Mouse (Mus musculus) intestine, postnatal 0 days (tissue): ENCODE data around the gene Scaf1. TPM values are rescaled to one million over a fixed set of nuclear protein-coding genes. Genes with fewer than 3 reads are reported as not detected.

Experiments
- ATAC-seq: fragments of 200-750 bp; cut with Nextera tagmentation; 2 replicates; pipeline ENCODE4 v1.8.0; 2017; ENCODE audit warnings: mild to moderate bottlenecking, moderate TSS enrichment, moderate library complexity
- H3K27ac ChIP-seq: fragments of 300-500 bp; sonication (generic); 2 replicates; pipeline ENCODE4 v1.5.1; 2014; ENCODE audit warnings: mild to moderate bottlenecking, low read depth, low read length, moderate library complexity
- H3K27me3 ChIP-seq: fragments of 300-500 bp; sonication (generic); replicated peaks from 2 replicates; pipeline ENCODE4 v1.6.1; 2014; ENCODE audit warnings: low read length, mixed read lengths; ENCODE audit not compliant: control insufficient read depth, insufficient read depth
- H3K36me3 ChIP-seq: fragments of 300-500 bp; sonication (generic); 2 replicates; pipeline ENCODE4 v1.6.1; 2014; ENCODE audit warnings: mild to moderate bottlenecking, moderate library complexity; ENCODE audit not compliant: control insufficient read depth, insufficient read depth
- H3K4me1 ChIP-seq: fragments of 300-500 bp; sonication (generic); replicated peaks from 2 replicates; pipeline ENCODE4 v1.6.1; 2014; ENCODE audit warnings: antibody characterized with exemption, low read length, mixed read lengths; ENCODE audit not compliant: control insufficient read depth, insufficient read depth
- H3K4me2 ChIP-seq: fragments of 300-500 bp; sonication (generic); replicated peaks from 2 replicates; pipeline ENCODE4 v1.6.1; 2014; ENCODE audit warnings: low read depth, mild to moderate bottlenecking, moderate library complexity
- H3K4me3 ChIP-seq: fragments of 300-500 bp; sonication (generic); 2 replicates; pipeline ENCODE4 v1.5.1; 2014; ENCODE audit warnings: low read depth, low read length
- H3K9ac ChIP-seq: fragments of 300-500 bp; sonication (generic); 2 replicates; pipeline ENCODE4 v1.6.1; 2014; ENCODE audit warnings: mild to moderate bottlenecking, low read depth, low read length
- H3K9me3 ChIP-seq: fragments of 300-500 bp; sonication (generic); 2 replicates; pipeline ENCODE4 v1.6.1; 2016; ENCODE audit warnings: mixed run types; ENCODE audit not compliant: control insufficient read depth
- CTCF ChIP-seq: sonication (generic); IDR thresholded peaks from 2 replicates; pipeline ENCODE4 v1.5.1; 2016; ENCODE audit warnings: low read depth, mild to moderate bottlenecking, control low read depth, antibody characterized with exemption, moderate library complexity
- WGBS: fragments of 180-500 bp; shearing (Covaris S2); extraction: QIAGEN DNeasy Blood & Tissue Kit; methylation state at CpG from one replicate; pipeline ENCODE4 v1.1.7; 2014; 5-methylcytosine and 5-hydroxymethylcytosine counted together
- polyA plus RNA-seq: library from polyadenylated mRNA; unstranded; fragments of >200 nt; fragmentation: Nextera tagmentation; extraction: Ambion mirVana; gene quantifications from 2 replicates; pipeline ENCODE4 v1.2.1, GENCODE M21; 2015

Gene Scaf1
- polyA plus RNA-seq, 1 experiment from 2014 or later = 22.6 TPM

DNA sequence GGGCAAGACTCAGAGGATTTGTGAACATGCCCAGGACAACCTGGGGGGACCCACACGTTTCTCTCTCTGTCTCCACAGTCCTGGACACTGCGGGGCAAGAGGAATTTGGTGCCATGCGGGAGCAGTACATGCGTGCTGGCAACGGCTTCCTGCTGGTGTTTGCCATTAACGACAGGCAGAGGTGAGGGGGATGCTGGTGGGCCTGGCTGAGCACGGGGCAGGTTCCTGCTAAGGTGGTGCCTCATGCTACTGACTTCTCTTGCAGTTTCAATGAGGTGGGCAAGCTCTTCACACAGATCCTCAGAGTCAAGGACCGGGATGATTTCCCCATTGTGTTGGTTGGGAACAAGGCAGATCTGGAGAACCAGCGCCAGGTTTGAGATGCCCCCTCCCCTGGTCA is 4.1 kb upstream of the Scaf1 start:
- Histone ChIP-seq H3K9ac (no peak overlapping the region), H3K36me3 (peaks cover 13% of the 10 kb centered on the region), H3K4me2 (no peak overlapping the region), H3K9me3 (no peaks in the 10 kb centered on the region), H3K27me3 (no peaks in the 10 kb centered on the region), H3K27ac (no peak overlapping the region), H3K4me3 (no peak overlapping the region), H3K4me1 (0 out of 2 replicates have a peak, but pooled peaks cover 5% of the 10 kb centered on the region)
- no peak for ATAC-seq
- 72% methylated on average over 9 of the region's 9 CpGs for WGBS
- TF ChIP-seq CTCF = no peak

DNA sequence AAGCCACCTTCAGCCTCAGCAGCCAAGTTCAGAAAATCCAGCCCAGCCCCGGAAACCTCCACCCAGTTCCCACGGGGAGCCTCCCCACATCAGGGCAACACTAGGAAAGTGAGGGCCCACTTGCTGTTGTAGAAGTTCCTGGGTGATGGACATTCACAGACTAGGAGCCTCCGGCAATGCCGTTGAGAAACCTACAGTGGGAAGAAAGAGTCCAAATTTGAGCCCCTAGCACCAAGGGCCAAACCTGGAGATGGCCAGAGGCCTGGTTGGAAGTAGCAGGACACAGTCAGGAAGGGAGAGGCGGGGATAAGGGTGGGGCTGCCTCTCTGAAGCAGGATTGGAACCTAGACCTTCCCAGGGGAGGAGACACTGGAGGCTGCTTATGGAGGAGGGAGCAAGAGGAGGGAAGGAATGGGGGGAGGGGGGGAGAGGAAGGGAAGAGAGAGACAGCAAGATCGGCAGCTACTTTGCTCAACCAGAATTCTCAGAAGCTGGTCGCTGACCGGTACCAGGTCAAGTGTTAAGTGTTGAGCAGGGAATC is 2.9 kb upstream of the Scaf1 start:
- Histone ChIP-seq H3K36me3 (peaks cover 13% of the 10 kb centered on the region), H3K27me3 (no peaks in the 10 kb centered on the region), H3K9ac (0 out of 2 replicates have a peak overlapping the region, but pooled peaks have one; percentile 22), H3K9me3 (no peaks in the 10 kb centered on the region), H3K4me3 (peak overlapping the region; percentile 94), H3K27ac (peak overlapping the region; percentile 54; the same call in 1 of the 2 replicates), H3K4me2 (peak overlapping the region; percentile 85), H3K4me1 (0 out of 2 replicates have a peak, but pooled peaks cover 5% of the 10 kb centered on the region)
- ATAC-seq = no peak
- 33% methylated on average over 8 of the region's 8 CpGs for WGBS
- no peak for TF ChIP-seq CTCF

DNA sequence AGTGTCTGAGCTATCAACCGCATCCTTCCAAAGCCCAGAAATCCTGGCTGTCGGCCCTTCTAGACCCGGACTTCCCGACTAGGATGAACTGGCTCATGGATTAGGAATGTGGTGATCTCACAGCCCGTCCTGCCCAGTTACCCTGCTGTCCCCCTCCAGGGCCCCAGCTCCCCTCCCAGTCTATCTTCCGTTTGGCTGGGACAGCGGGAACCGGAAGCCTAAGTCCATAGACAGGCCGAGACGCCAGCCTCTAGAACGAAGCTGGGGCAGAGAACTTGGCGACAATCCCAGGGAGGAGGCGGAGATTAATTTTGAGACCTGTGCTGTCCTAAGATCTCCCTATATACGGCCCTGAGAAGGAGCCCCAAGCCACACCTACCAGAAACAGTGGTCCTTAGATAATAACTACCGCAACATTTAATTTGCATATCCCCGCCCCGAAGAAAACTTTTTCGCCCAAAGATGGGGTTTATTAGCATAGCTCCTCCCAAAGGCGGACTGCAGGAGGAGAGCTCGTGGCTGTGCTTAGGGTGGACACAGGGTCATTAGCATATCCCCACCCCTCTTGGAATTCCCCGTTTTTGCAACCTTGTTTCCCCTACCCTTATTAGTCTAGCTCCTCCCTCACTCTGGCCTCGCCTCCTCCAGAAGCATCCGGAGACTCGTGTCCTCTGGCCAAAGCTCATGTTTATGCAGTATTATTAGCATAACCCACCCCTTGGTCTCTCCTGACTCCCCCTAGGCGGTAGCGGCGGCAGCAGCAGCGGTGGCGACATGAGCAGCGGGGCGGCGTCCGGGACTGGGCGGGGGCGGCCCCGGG is 1.3 kb upstream of the Scaf1 start, which contains the start of gene Rras:
TSS of gene Rras (plus strand) at position 720 of the 820 bp plus-strand sequence.
- Histone ChIP-seq H3K4me2 (peak within 1 kb of the TSS; percentile 85), H3K4me3 (peak within 1 kb of the TSS; percentile 94), H3K4me1 (0 out of 2 replicates have a peak, but pooled peaks cover 5% of the 10 kb centered on the region), H3K27ac (peak within 1 kb of the TSS; percentile 96), H3K27me3 (no peaks in the 10 kb centered on the region), H3K9ac (peak within 1 kb of the TSS; percentile 82), H3K9me3 (no peaks in the 10 kb centered on the region), H3K36me3 (peaks cover 27% of the 10 kb centered on the region)
- TF ChIP-seq CTCF = peak; percentile 48
- under 1% methylated on average over 34 of the region's 36 CpGs for WGBS
- ATAC-seq = peak; percentile 90

DNA sequence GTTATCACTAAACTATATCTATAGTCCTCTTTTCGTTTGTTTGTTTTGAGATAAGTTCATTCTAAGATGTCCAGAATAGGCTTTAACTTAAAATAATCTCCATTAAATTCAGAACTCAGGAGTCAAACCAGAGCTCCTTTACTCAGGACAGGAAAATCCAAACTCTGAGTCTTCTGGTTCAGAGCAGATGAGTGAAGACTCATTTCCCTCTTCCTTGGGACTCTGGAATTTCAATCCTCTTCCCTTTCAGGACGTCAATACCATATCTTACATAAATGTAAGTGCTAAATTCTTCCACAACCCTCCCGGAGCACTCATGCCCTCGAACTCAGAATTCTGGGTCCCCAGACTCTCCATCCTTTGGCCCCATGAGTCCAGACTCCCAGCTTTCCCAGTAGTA is 598 bp upstream of the Scaf1 start:
- H3K36me3 ChIP-seq = peaks cover 34% of the 10 kb centered on the region
- peak overlapping the region; percentile 94 for H3K4me3 ChIP-seq
- no peak for ATAC-seq
- H3K4me1 ChIP-seq = 0 out of 2 replicates have a peak, but pooled peaks cover 5% of the 10 kb centered on the region
- H3K27ac ChIP-seq = peak overlapping the region; percentile 96
- 2% methylated on average over 4 of the region's 4 CpGs for WGBS
- H3K4me2 ChIP-seq = peak overlapping the region; percentile 85
- no peak for TF ChIP-seq CTCF
- H3K9ac ChIP-seq = peak overlapping the region; percentile 55
- H3K27me3 ChIP-seq = no peaks in the 10 kb centered on the region
- H3K9me3 ChIP-seq = no peaks in the 10 kb centered on the region

DNA sequence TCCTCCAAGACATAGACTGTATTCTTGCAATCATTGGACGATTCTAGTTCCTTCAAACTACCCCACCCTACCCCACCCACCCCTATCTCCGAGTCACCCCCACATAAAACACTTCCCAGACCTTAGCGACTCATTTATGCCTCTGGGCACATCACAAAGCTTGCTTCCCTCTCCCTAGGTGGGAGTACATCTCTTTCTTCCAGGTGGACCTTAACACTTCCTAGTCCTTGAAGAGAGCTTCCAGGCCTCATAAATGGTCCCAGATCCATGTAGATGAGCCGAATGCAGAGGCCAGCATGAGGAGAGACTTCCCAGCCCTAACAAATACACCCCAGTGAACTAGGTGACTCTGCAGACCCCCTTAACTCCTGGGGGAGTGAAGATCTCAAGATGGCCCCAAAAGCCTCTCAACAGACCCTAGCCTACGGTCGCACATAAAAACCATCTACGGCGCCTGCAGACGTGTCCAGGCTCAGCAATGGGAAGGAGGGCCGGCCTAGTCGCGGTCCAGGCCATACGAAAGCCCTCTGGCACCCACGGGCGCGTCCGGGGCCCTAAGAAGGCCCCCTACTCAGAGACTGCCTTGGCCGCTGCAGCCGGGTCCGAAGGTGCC is 713 bp downstream of the Scaf1 start:
- ATAC-seq = no peak
- H3K4me1 ChIP-seq = 0 out of 2 replicates have a peak, but pooled peaks cover 5% of the 10 kb centered on the region
- 1% methylated on average over 20 of the region's 20 CpGs for WGBS

DNA sequence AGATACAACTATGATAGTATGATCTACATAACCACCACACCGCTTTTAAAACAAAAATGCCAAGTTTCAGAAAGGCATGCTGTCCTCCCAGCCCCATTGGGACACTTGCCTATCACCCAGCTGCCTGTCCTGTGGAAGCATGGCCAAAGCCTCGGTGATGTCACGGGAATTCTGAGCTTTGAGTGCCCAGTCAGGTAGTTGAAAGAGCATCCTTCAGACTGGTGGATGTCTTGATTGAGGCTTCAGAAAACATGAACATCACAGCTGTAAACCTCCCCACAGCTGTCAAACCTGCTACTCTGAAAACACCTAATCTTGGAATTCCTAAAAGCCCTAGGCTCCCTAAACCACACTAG is 2.1 kb downstream of the Scaf1 start:
- TF ChIP-seq CTCF = no peak
- Histone ChIP-seq H3K36me3 (peaks cover 42% of the 10 kb centered on the region), H3K27me3 (no peaks in the 10 kb centered on the region), H3K27ac (no peak overlapping the region), H3K4me2 (no peak overlapping the region), H3K4me1 (0 out of 2 replicates have a peak, but pooled peaks cover 3% of the 10 kb centered on the region), H3K4me3 (no peak overlapping the region), H3K9ac (no peak overlapping the region), H3K9me3 (no peaks in the 10 kb centered on the region)
- WGBS = 93% methylated on average over 3 of the region's 3 CpGs
- no peak for ATAC-seq

More for the DNA sequence above, 713 bp downstream of the Scaf1 start:
- H3K36me3 ChIP-seq = peaks cover 28% of the 10 kb centered on the region
- peak overlapping the region; percentile 94 for H3K4me3 ChIP-seq
- no peaks in the 10 kb centered on the region for H3K9me3 ChIP-seq
- H3K27ac ChIP-seq = peak overlapping the region; percentile 96
- H3K9ac ChIP-seq = peak overlapping the region; percentile 96
- H3K27me3 ChIP-seq = no peaks in the 10 kb centered on the region
- TF ChIP-seq CTCF = no peak
- H3K4me2 ChIP-seq = peak overlapping the region; percentile 85
